Mouse (Mus musculus): ENCODE results near the gene Ugt1a6a.
"Not testable (repeated sequence)": the region's sequence is repeated elsewhere in the genome, so short reads cannot be mapped to it uniquely, and the experiment has no call there.

Ugt1a6a gene

DNA sequence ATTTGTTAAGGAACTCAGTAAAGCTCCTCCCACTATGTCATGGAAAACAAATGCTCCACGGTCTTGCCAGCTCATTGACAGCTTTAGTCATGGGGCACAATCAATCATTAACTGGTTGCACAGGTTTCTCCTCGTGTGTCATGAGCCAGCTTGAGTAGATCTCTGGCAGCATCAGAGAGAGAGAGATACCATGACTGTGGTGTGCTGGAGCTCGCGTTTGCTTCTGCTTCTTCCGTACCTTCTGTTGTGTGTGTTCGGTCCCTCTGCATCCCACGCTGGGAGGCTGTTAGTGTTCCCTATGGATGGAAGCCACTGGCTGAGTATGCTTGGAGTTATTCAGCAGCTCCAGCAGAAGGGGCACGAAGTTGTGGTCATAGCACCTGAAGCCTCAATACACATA is 77.2 kb downstream of the Ugt1a6a start, which contains the start of gene Ugt1a1:
Ugt1a1 (plus strand) TSS at position 148 of the 400 bp plus-strand sequence.
- DNase-seq (ENCODE audit: low read depth in 1 of 2, low spot score in 2 of 2), result no peak

DNA sequence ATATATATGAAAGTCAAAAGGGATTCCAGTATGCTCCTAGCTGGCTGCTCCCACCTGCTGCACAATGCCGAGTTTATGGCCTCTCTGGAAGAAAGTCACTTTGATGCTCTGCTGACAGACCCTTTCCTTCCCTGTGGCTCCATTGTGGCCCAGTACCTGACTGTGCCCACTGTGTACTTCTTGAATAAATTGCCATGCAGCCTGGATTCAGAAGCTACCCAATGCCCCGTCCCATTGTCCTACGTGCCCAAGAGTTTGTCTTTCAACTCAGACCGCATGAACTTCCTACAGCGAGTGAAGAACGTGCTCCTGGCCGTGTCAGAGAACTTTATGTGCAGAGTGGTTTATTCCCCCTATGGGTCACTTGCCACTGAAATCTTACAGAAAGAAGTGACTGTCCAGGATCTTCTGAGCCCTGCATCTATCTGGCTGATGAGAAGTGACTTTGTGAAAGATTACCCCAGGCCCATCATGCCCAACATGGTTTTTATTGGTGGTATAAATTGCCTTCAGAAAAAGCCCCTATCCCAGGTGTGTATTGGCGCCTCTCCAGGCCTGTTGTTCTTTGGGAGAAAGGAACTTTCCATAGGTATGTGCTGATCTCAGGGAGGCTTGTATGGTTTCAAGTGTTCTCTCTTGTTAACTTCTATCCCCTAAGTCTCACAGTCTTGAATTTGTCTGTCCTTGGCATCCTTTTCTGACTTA is 77.9 kb downstream of the Ugt1a6a start:
- no peak for DNase-seq (ENCODE audit: low read depth in 1 of 2, low spot score in 2 of 2)

DNA sequence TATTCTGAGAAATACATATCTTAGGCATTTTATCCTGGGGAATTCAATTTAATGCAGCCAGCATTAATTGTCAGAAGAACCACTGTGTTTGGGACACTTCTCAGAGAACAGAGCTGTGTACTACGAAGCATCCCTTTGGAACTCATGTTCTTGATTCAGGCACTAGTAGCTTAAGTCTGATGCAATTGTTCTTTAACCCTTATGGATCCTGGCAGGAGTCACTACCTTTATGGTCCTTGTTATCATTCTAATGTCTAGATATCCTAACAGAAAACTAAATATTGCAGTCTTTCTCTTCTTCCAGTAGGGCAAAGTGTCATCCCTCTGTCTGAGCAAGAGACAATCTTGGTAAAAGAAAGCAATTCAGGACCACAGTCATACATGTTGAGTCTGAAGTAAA is 78.5 kb downstream of the Ugt1a6a start:
- no peak for DNase-seq (ENCODE audit: low read depth in 1 of 2, low spot score in 2 of 2)

DNA sequence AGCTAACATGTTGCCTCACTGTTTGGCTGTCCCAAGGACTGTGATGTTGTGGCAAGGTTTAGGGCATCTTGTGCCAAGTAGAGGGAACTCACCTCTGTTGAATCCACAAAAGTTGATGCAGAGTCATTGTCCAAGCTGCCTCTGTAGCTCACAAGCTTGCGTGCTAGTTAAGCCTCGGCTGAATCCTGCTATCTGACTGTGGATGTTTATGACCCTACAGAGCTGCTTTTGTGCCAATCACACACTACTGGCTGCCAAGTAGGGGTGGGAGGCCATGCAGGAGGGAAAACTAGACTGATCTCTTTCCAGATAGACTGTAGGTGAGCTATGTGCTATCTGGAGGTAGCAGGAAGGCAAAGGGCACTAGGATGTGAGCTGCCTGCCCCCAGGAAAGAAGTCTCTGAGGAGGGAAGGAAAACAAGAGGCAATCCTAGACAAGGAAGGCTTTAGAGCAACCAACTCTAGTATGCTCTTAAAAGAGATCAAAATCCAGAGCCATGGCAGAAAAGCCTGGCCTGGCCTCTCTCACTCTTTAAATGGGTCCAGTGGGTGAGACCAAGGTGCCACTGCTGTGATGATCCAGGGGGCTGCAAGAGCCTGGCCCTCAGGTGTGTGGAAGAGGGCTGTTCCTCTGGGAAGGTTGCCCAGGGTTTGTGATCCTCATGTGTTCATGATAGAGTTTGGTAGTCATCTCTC is 79.3 kb downstream of the Ugt1a6a start:
- no peak for DNase-seq (ENCODE audit: low read depth in 1 of 2, low spot score in 2 of 2)

DNA sequence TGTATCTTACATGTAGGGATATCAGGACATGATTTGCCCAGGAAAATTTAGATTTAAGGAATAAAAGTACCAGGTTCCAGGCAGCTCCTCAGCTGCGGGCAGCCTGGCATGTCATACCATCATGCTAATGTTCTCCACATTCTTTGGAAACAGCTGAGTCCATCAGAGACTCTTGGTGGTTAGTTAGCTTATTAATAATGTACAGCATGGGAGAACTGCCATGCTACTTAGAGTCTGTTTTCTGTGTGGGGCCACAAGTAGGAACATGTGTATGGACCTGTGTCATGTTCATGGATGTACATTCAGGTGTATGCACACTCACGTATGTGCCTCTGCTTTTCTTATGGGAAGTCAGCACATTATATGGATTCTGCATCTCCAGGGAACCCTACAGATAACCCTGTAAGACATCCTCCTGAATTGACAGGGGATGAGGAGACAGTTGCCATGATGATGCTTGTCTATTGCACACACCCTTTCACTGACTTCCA is 79.9 kb downstream of the Ugt1a6a start:
- no peak for DNase-seq (ENCODE audit: low read depth in 1 of 2, low spot score in 2 of 2)

DNA sequence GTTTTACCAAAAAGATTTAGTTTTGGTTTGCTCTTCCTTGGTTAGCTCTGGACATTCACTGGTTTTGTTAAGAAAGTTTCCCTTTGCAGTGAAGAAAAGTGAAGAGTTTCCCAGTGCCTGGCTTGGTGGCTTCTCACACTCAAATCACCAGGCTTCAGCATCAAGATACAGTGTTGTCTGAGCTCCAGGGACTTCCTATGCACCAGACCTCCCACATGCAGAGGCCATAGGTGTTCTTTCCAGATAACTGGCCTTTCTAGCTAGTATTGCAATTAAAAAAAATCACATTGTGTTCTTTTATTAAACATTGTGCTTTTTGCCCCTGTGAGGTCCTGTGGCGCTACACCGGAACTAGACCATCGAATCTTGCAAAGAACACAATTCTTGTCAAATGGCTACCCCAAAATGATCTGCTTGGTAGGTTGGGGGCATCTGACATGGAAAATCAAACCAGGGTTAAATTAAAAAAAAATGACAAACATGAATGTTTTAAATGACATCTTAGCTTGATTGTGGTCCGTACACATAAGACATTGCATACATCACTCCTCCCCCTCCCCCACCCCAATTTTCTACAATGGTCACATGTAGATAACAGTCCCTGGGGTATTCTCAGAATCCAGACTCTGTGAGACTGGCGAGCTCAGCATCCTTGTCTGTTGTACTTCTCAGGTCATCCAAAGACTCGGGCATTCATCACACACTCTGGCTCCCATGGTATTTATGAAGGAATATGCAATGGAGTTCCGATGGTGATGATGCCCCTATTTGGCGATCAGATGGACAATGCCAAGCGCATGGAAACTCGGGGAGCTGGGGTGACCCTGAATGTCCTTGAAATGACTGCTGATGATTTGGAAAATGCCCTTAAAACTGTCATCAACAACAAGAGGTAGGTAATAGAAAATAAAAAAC is 81.1 kb downstream of the Ugt1a6a start:
- no peak for DNase-seq (ENCODE audit: low read depth in 1 of 2, low spot score in 2 of 2)

DNA sequence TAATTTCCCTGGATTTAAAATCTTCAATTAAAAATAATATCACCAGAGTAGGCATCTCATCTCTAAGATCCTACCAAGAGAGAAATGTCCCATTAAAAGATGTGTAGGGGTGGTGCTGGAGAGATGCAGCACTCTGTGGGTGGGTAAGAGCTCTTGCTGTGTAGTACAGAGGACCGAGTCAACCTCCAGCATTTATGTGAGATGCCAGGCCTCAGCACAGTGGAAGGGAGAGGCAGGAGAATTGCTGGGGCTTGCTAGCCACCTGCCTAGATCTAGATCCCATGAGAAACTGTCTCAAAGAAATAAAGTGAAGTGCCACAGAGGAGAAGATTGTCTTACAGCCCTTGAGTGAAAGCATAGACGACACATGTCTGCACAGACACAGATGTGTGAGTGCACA is 81.9 kb downstream of the Ugt1a6a start:
- no peak for DNase-seq (ENCODE audit: low read depth in 1 of 2, low spot score in 2 of 2)

DNA sequence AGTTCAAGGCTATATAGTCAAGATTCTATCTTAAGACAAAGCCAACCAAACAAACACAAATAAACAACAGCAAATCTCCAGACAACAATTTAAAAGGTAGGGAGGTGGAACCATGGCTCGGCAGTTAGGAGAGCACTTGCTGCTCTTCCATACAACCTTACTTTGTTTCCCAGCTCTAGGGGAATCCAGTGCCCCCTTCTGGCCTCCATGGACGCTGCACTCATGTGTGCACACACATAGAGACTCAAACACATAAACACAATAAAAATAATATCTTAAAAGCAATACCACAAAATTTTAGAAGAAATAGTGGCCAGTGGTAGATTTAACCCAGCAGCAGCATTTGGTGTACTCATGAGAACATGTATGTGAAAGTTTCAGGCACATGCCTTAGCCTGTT is 82.5 kb downstream of the Ugt1a6a start:
- no peak for DNase-seq (ENCODE audit: low read depth in 1 of 2, low spot score in 2 of 2)

DNA sequence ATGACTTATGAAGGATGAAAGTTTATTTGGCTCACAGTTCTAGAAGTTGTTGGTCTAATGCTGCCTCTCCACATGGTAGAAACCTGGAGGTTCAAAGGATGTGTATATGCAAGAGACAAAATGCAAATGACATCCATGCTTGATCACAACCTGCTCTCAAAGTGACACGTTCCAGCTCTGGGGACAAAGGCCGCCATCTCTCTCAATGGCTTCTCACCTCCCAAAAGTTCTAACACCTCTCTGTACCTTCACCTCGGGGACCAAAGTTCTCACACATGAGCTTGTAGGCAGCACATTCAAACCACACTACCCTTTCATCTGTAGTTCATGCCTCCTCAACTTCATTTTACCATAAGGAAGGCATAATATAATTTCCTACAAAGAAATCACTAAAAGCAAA is 83.0 kb downstream of the Ugt1a6a start:
- DNase-seq (ENCODE audit: low read depth in 1 of 2, low spot score in 2 of 2), result no peak

DNA sequence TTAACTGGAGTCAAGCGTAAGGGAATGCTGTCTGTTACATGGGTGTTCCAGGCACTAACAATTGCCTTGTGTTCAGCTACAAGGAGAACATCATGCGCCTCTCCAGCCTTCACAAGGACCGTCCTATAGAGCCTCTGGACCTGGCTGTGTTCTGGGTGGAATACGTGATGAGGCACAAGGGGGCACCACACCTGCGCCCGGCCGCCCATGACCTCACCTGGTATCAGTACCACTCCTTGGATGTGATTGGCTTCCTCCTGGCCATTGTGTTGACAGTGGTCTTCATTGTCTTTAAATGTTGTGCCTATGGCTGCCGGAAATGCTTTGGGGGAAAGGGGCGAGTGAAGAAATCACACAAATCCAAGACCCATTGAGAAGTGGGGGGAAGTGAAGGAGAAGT is 83.4 kb downstream of the Ugt1a6a start:
- DNase-seq (ENCODE audit: low read depth in 1 of 2, low spot score in 2 of 2), result peak in 1 of 2 experiments; percentile 11

DNA sequence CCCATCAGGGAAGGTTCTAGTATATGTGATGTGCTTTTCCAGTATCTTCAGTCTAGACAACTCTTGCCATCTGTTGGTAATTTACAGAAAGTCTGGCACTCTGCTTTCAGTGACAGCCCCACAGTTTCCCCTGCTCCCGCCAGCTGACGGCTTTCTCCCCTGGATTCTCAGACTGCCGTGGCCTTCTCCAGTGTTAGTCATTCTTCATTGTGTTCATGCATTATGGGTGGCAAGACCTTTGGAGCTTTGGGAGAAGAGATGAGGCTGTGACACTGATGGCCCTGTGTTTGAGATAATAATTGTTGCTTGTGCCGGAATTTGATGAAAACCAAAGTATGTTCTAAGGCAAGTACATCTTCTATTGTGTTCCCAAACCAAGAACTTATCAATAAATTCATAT is 84.0 kb downstream of the Ugt1a6a start:
- DNase-seq (ENCODE audit: low read depth in 1 of 2, low spot score in 2 of 2), result no peak

DNA sequence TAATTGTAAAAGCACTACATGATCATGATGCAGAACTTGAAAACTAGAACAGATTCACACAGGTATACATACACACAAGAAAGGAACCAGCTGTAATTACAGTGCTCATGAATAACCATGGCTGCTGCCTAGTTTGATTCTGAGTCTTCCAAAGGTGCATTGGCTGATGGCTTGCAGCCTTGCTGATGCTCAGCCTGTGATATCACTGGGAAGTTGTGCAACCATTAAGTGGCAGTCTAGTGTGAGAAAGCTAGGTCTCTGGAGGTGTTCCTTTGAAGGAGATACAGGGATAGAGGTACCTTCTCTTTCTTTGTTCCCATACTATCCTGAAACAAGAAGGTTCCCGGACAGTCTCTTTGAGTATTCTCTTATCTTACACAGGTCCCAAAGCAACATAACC is 84.4 kb downstream of the Ugt1a6a start:
- no peak for DNase-seq (ENCODE audit: low read depth in 1 of 2, low spot score in 2 of 2)

DNA sequence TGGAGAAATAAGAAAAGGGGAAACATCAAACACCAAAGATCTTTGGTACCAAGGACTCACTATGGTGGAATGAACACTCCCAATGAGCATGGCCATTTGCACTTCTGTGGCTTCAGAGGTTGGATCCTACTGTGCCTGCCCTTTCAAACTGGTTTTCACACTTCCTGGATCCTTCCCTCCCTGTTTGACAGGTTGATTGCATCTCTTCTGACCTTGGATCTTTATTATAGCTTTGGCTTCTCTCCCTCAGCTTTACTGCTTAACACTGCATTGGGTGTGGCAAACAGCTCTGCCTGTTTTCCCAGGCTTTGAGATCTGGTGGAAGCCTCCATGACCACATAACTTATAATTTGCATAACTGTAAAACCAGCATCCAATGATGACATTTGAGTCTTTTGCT is 85.7 kb downstream of the Ugt1a6a start:
- DNase-seq (ENCODE audit: low read depth in 1 of 2, low spot score in 2 of 2), result no peak

DNA sequence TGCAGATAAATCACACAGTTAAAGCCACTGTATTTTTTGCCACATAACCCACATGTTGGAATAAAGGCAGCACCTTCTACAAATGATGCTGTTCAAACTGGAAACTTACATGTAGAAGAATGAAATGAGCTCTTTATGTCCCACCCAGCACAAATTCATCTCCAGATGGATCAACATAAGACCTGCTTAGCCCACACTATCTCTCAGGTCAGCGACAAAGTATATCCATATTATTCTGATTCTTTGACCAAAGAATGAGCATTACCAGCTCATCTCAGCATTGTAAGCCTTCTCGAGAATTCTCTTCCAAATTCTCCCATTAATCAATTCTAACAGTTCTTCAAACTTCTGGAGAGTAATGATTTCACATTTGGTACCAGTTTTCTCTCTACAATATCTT is 87.6 kb downstream of the Ugt1a6a start:
- DNase-seq (ENCODE audit: low read depth in 1 of 2, low spot score in 2 of 2), result no peak

DNA sequence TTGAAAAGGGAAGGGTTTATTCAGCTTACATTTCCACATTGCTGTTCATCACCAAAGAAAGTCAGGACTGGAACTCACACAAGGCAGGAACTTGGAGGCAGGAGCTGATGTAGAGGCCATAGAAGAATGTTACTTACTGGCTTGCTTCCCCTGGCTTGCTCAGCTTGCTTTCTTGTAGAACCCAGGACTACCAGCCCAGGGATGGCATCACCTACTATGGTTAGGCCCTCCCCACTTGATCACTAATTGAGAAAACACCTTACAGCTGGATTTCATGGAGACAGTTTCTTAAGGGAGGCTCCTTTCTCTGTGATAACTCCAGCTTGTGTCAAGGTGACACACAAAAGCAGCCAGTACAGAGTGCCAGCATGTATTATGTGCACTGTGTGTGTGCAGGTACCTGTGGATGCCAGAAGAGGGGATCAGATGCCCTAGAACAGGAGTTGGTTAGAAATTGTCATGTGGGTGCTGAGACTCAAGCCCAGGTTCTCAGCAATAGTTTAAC is 88.5 kb downstream of the Ugt1a6a start:
- DNase-seq (ENCODE audit: low read depth in 1 of 2, low spot score in 2 of 2), result peak in 1 of 2 experiments; percentile 16

DNA sequence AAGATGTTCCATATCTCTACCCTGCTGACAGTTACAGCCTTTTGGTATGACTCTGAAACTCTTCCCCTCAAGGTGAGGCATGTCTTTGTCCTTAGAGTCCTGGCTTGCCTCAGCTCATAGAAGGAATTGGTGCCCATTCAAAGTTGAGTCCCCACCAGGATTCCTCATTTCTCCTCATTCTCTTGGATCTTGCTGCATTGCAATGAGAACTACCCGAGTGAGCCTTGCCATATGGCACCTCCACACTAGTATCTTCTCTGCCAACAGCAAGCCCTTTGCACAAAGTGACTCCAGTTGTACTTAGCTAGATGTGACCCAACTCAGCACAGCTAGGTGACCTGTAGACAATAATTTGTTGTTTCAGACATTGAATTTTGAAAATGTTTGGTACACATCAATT is 89.0 kb downstream of the Ugt1a6a start:
- DNase-seq (ENCODE audit: low read depth in 1 of 2, low spot score in 2 of 2), result peak in 1 of 2 experiments; percentile 22

DNA sequence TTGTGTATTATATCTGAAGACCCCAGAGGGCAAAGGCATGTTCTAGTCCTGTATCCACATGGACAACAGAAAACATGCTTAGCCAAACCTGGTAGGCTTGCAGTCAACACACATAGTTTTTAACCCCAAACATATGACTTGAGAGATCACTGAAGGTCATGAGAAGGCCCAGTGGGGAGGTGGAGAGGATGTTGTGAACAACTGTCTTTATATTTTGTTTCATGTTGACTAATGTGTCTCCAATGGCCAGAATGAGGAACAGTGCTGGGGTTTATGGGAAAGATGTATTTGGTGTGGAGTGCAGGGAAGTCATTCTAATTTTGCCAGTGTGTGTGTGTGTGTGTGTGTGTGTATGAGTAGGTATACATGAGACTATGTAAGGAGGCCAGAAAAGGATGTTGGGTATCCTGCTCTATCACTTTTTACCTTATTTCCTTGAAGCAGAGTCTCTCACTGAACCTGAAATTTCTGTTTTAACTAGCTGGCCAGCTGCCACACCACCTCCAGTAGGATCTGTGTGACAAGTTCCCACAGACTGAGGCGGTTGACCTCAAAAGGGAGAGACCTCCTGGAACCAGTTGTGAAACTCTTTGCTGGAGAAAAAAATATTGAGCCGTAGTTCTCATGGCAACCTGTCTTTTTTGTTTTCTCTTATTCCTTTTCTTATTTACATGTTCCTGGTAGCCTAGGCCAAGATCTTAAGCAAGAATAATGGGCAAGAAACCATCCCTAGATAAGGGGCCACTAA is 89.6 kb downstream of the Ugt1a6a start:
- DNase-seq (ENCODE audit: low read depth in 1 of 2, low spot score in 2 of 2), result no peak

DNA sequence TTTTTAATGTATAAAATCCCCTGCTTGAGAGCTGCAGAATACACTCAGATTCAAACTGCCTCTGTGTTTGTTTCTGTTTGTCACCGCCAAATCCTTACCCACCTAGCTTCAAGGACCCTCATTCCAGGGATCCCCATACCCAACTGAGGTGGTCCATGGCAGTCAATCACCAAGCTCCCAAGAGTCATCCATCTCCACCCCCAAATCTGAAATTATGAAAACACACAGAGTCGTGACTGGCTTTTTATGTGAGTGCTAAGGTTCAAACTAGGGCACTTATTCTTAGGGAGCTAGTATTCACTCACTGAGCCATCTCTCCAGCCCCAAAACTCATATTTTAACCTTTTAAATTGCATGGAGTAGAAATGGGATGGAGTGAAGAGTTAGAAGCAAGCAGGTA is 90.7 kb downstream of the Ugt1a6a start:
- DNase-seq (ENCODE audit: low read depth in 1 of 2, low spot score in 2 of 2), result not testable (repeated sequence)

DNA sequence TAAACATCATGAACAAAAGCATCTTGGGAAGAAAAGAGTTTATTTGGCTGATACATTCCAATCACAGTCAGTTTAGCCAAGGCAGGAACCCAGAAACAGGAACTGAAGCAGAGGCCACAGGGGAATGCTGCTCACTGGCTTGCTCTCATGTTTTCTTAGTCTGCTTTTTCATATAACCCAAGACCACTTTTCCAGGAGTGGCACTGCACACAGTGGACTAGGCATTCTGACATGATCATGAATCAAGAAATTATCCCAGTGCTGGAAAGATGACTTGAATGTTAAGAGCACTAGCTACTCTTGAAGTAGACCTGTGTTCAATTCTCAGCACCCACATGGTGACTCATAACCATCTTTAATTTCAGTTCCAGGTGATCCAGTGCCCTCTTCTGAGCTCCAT is 91.1 kb downstream of the Ugt1a6a start:
- DNase-seq (ENCODE audit: low read depth in 1 of 2, low spot score in 2 of 2), result no peak

DNA sequence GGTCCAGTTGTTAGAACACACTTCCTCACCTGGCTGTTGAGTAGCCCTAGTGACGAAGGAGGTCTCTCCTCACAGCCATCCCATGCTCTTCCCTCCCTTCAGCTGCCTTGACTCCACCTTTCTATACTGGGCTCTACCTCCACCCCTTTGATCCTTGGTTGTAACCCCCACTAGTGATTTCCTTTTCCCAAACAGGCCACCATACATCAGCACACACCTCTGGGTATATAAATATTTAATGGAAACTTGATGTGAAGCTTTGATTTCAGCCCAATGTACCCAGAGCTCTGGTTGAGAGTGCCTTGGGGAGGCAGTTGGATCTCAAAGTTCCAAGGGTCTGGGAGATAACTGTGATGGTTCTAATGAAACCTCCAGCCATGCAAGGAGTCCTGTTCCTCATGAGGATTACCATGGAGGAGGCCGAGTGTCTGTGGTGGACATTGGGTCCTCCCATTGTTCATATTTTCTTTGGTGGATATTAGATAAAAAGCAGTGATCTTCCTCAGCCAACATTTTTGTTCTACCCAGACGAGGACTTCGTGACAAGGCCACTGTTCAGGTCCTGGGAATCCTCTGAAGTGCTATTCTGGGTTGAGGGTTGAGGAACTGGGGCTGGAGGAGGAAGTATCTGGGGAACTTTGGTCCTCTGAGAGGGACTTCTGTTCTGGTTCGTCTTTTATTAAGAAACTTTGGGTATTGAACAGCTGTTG is 92.2 kb downstream of the Ugt1a6a start, which contains the start of gene Mroh2a:
Mroh2a (plus strand) TSS at position 317 of the 710 bp plus-strand sequence.
- DNase-seq (ENCODE audit: low read depth in 1 of 2, low spot score in 2 of 2), result peak in 1 of 2 experiments; percentile 38

Measured in monocyte, adult 2 months (primary cell).